Mouse (Mus musculus) forebrain, embryonic 15.5 days (tissue): ENCODE data around the gene Ehbp1l1. TPM values are rescaled to one million over a fixed set of nuclear protein-coding genes. Genes with fewer than 3 reads are reported as not detected.

Source experiments
- ATAC-seq: fragments of 200-750 bp; cut with Nextera tagmentation; replicated peaks from 2 replicates; pipeline ENCODE4 v1.8.0; 2017; ENCODE audit warnings: mild to moderate bottlenecking, moderate TSS enrichment, moderate library complexity
- H3K27ac ChIP-seq: fragments of 300-500 bp; sonication (generic); replicated peaks from 2 replicates; pipeline ENCODE4 v1.5.1; 2015; ENCODE audit warnings: mild to moderate bottlenecking, inconsistent platforms
- H3K27me3 ChIP-seq: fragments of 300-500 bp; sonication (generic); 2 replicates; pipeline ENCODE4 v1.6.1; 2015; ENCODE audit warnings: inconsistent platforms
- H3K36me3 ChIP-seq: fragments of 300-500 bp; sonication (generic); 2 replicates; pipeline ENCODE4 v1.6.1; 2015; ENCODE audit warnings: mild to moderate bottlenecking, inconsistent platforms
- H3K4me1 ChIP-seq: fragments of 300-500 bp; sonication (generic); 2 replicates; pipeline ENCODE4 v1.6.1; 2015; ENCODE audit warnings: inconsistent platforms
- H3K4me2 ChIP-seq: fragments of 300-500 bp; sonication (generic); replicated peaks from 2 replicates; pipeline ENCODE4 v1.6.1; 2015; ENCODE audit warnings: mild to moderate bottlenecking, inconsistent platforms
- H3K4me3 ChIP-seq: fragments of 300-500 bp; sonication (generic); 2 replicates; pipeline ENCODE4 v1.5.1; 2015; ENCODE audit warnings: mild to moderate bottlenecking, inconsistent platforms
- H3K9ac ChIP-seq: fragments of 300-500 bp; sonication (generic); replicated peaks from 2 replicates; pipeline ENCODE4 v1.6.1; 2015; ENCODE audit warnings: mild to moderate bottlenecking, inconsistent platforms
- H3K9me3 ChIP-seq: fragments of 300-500 bp; sonication (generic); 2 replicates; pipeline ENCODE4 v1.6.1; 2016; ENCODE audit warnings: inconsistent platforms
- WGBS: fragments of 180-500 bp; shearing (Covaris S2); methylation state at CpG from one replicate; pipeline ENCODE4 v1.1.7; 2015; ENCODE audit warnings: mixed read lengths; 5-methylcytosine and 5-hydroxymethylcytosine counted together
- polyA plus RNA-seq: library from polyadenylated mRNA; unstranded; fragments of >200 nt; fragmentation: Nextera tagmentation; extraction: Ambion mirVana; gene quantifications from 2 replicates; pipeline ENCODE4 v1.2.1, GENCODE M21; 2015

The Ehbp1l1 gene
- polyA plus RNA-seq, 1 experiment from 2014 or later: 13.3 TPM

DNA sequence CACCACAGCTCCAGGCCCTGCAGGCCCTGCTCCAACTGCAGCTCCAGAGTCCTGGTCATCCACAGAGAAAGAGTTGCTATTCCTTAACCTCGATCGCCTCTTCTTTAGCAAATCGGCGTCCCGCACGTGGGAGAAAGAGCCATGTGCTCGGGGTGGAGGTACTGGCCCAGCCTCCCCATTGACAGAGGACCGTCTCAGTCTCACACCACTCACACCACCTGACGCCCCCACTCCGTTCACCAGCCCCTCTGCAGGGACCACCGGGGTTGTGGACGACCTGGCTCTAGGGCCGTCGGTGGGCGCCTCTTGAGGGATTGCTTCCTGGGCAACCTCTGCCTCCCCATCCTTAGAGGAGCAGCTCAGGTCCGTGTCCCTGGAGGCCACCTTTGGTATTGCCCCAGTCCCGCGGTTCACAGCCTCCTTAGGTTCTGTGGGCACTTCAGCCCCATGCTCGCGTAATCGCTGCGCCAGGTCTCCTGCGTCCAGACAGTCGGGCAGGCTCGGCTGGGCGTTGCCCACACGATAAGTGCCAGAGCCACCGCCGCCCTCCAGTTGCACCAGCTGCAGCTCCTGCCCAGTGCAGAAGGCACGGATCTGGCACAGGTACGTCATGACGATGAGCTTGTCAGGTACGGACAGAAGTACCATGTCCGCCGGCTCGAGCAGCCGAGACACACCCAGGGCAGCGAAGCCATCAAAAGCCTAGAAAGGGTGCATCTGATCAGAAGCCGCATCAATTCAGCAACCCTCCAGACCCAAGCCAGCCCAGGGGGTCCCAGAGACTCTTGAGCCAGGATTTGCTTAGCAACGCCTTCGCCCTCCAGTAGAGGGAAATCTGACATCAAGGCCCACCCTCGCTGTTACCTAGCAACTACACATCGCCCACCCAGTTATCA, 10.1 kb downstream of the Ehbp1l1 start:
- H3K36me3 ChIP-seq: peaks cover 57% of the 10 kb centered on the region
- WGBS: 17% methylated on average over 43 of the region's 43 CpGs
- H3K4me2 ChIP-seq: peak overlapping the region; percentile 33
- ATAC-seq: peak; percentile 67
- H3K9ac ChIP-seq: peak overlapping the region; percentile 41
- no peaks in the 10 kb centered on the region for H3K27me3 ChIP-seq
- H3K27ac ChIP-seq: 0 out of 2 replicates have a peak overlapping the region, but pooled peaks have one; percentile 43
- H3K9me3 ChIP-seq: no peaks in the 10 kb centered on the region
- peaks cover 19% of the 10 kb centered on the region for H3K4me1 ChIP-seq
- H3K4me3 ChIP-seq: peak overlapping the region; percentile 27

GRCm38 (mm10) chr19:5713730-5714129, 12.4 kb downstream of the Ehbp1l1 start:
- H3K36me3 ChIP-seq: peaks cover 52% of the 10 kb centered on the region

GRCm38 (mm10) chr19:5713255-5713654, 12.9 kb downstream of the Ehbp1l1 start:
- H3K27me3 ChIP-seq: no peaks in the 10 kb centered on the region
- peaks cover 19% of the 10 kb centered on the region for H3K4me1 ChIP-seq
- H3K4me3 ChIP-seq: no peak overlapping the region
- H3K4me2 ChIP-seq: no peak overlapping the region
- no peaks in the 10 kb centered on the region for H3K9me3 ChIP-seq
- no peak for ATAC-seq
- H3K9ac ChIP-seq: peak overlapping the region; percentile 8; the same call in 1 of the 2 replicates
- H3K27ac ChIP-seq: no peak overlapping the region
- H3K36me3 ChIP-seq: peaks cover 53% of the 10 kb centered on the region
- 82% methylated on average over 5 of the region's 5 CpGs for WGBS

More at GRCm38 (mm10) chr19:5713730-5714129, 12.4 kb downstream of the Ehbp1l1 start:
- Histone ChIP-seq H3K4me2 (no peak overlapping the region; the same call in 1 of the 2 replicates), H3K9ac (no peak overlapping the region), H3K4me3 (no peak overlapping the region), H3K9me3 (no peaks in the 10 kb centered on the region), H3K4me1 (peaks cover 19% of the 10 kb centered on the region), H3K27ac (no peak overlapping the region), H3K27me3 (no peaks in the 10 kb centered on the region)
- ATAC-seq: no peak
- WGBS: 15% methylated on average over 2 of the region's 2 CpGs

GRCm38 (mm10) chr19:5711907-5712460, 14.1 kb downstream of the Ehbp1l1 start:
- Histone ChIP-seq H3K9ac (no peak overlapping the region), H3K27me3 (no peaks in the 10 kb centered on the region), H3K4me1 (peaks cover 18% of the 10 kb centered on the region), H3K4me2 (no peak overlapping the region), H3K9me3 (no peaks in the 10 kb centered on the region), H3K27ac (no peak overlapping the region), H3K4me3 (no peak overlapping the region), H3K36me3 (peaks cover 56% of the 10 kb centered on the region)
- no peak for ATAC-seq
- WGBS: 95% methylated on average over 14 of the region's 14 CpGs

DNA sequence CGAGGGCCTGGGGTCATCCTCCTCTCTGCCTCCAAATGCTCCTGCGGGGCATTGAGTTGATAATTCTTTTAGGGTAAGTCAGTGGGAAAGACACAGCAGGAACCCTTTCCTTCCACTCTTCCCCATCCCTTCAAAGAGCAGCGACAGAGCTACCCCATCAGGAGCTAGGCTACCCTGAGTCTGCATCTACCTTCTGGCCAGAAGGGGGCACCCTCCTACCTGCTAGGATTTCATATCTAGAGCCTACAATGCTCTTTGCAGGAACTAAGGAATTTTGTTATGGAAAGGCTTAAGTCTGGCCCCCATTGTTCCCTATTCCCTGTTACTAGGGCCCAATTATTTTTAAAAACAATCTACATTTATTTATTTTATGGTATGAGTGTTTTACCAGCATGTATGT, 14.9 kb downstream of the Ehbp1l1 start:
- no peaks in the 10 kb centered on the region for H3K9me3 ChIP-seq
- H3K4me3 ChIP-seq: no peak overlapping the region
- ATAC-seq: no peak
- no peak overlapping the region for H3K4me2 ChIP-seq
- H3K36me3 ChIP-seq: peaks cover 59% of the 10 kb centered on the region
- no peaks in the 10 kb centered on the region for H3K27me3 ChIP-seq
- H3K4me1 ChIP-seq: peaks cover 10% of the 10 kb centered on the region
- no peak overlapping the region for H3K9ac ChIP-seq
- WGBS: 5% methylated on average over 3 of the region's 3 CpGs
- no peak overlapping the region for H3K27ac ChIP-seq

- Histone ChIP-seq H3K4me3 (no peak overlapping the region), H3K9me3 (no peaks in the 10 kb centered on the region), H3K36me3 (peaks cover 59% of the 10 kb centered on the region), H3K9ac (no peak overlapping the region), H3K4me1 (peaks cover 7% of the 10 kb centered on the region; the same call in 1 of the 2 replicates), H3K27me3 (no peaks in the 10 kb centered on the region), H3K27ac (no peak overlapping the region), H3K4me2 (no peak overlapping the region)
- ATAC-seq: no peak
- 81% methylated on average over 8 of the region's 8 CpGs for WGBS
Measured at GRCm38 (mm10) chr19:5710581-5710980, 15.5 kb downstream of the Ehbp1l1 start.

DNA sequence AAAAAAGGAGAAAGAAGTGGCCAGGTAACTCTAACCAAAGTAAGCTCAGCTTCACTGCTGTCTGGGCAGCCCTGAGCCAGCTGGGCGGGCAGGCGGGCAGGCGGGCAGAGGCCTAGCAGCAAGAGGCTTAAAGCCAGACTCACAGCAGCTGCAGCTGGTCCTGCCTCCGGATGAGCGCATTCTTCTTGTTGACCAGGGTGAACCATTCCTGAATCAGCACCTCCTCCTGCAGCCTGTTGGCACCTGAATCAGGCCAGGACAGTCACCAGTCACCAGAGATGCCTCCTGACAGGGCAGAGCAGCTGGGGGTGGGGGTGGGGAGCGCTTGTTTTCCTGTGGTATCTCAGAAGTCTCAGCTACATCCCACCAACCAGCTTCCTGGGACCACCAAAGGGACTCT, 16.0 kb downstream of the Ehbp1l1 start:
- 94% methylated on average over 6 of the region's 6 CpGs for WGBS
- ATAC-seq: no peak
- Histone ChIP-seq H3K9me3 (no peaks in the 10 kb centered on the region), H3K27ac (no peak overlapping the region), H3K4me1 (peaks cover 7% of the 10 kb centered on the region; the same call in 1 of the 2 replicates), H3K4me3 (no peak overlapping the region), H3K4me2 (no peak overlapping the region), H3K36me3 (peaks cover 59% of the 10 kb centered on the region), H3K9ac (no peak overlapping the region), H3K27me3 (no peaks in the 10 kb centered on the region)

DNA sequence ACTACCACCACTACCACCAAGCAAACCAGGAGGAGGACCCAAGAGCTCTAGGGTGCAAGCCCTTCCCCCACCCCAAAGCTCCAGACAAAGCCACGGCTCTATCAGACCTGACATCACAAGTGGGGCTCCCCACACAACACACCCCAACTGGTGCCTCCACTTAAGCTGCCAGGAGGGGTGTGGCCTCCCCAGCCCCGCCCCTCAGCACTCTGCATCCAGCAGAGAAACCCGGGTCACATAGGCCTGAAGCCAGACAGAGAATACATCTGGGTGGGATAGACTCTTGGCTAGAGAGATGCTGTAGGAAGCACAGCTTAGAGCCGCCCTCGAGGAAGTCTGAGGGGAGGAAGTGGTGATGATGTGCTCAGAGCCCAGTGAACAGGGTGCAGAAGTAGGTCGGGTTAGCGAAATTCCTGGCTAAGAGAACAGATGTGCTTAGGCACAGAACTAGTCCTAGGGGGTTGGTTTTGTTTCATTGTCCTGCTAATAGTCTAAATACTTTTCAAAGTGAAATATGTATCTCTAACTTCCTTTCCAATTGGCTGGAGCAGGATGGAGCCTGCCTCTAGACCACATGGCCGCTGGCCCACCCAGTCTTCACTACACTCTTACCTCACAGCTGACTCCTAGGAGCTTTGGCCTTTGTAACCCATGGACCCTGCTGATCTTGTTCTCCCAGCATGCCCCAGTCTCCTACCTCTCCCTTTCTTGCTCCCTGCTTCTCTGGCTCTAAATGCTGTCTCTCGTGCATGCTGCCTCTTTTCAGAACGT, 21.1 kb downstream of the Ehbp1l1 start:
- Histone ChIP-seq H3K9me3 (no peaks in the 10 kb centered on the region), H3K27ac (no peak overlapping the region; the same call in 1 of the 2 replicates), H3K4me1 (no peaks in the 10 kb centered on the region), H3K36me3 (peaks cover 62% of the 10 kb centered on the region), H3K9ac (no peak overlapping the region), H3K4me3 (no peak overlapping the region), H3K27me3 (no peaks in the 10 kb centered on the region), H3K4me2 (no peak overlapping the region)
- ATAC-seq: no peak
- 48% methylated on average over 10 of the region's 10 CpGs for WGBS

- WGBS: 81% methylated on average over 17 of the region's 17 CpGs
- no peak for ATAC-seq
- no peak within 1 kb of the TSS for H3K4me3 ChIP-seq
- peaks cover 65% of the 10 kb centered on the region for H3K36me3 ChIP-seq
- no peaks in the 10 kb centered on the region for H3K27me3 ChIP-seq
- no peak within 1 kb of the TSS; the same call in 1 of the 2 replicates for H3K27ac ChIP-seq
- no peak within 1 kb of the TSS for H3K4me2 ChIP-seq
- H3K4me1 ChIP-seq: no peaks in the 10 kb centered on the region
- H3K9ac ChIP-seq: no peak within 1 kb of the TSS
- H3K9me3 ChIP-seq: no peaks in the 10 kb centered on the region
Measured at GRCm38 (mm10) chr19:5704163-5704800, 21.8 kb downstream of the Ehbp1l1 start, which contains the start of gene Kcnk7. Kcnk7 (plus strand) TSS chr19:5704367.

- Histone ChIP-seq H3K4me3 (peak overlapping the region; percentile 38), H3K9ac (no peak overlapping the region; the same call in 1 of the 2 replicates), H3K4me2 (peak overlapping the region; percentile 50), H3K27me3 (no peaks in the 10 kb centered on the region), H3K4me1 (peaks cover 26% of the 10 kb centered on the region), H3K36me3 (peaks cover 40% of the 10 kb centered on the region), H3K27ac (0 out of 2 replicates have a peak overlapping the region, but pooled peaks have one; percentile 6), H3K9me3 (no peaks in the 10 kb centered on the region)
- peak; percentile 62 for ATAC-seq
- 5% methylated on average over 41 of the region's 41 CpGs for WGBS
Measured at GRCm38 (mm10) chr19:5695849-5696462, 30.2 kb downstream of the Ehbp1l1 start.

- H3K36me3 ChIP-seq: peaks cover 21% of the 10 kb centered on the region
- H3K4me3 ChIP-seq: no peak overlapping the region
- WGBS: 87% methylated on average over 6 of the region's 6 CpGs
- no peak for ATAC-seq
- H3K9ac ChIP-seq: no peak overlapping the region
- H3K4me2 ChIP-seq: no peak overlapping the region
- H3K27me3 ChIP-seq: no peaks in the 10 kb centered on the region
- no peak overlapping the region for H3K27ac ChIP-seq
- no peaks in the 10 kb centered on the region for H3K9me3 ChIP-seq
- H3K4me1 ChIP-seq: peaks cover 44% of the 10 kb centered on the region
Measured at GRCm38 (mm10) chr19:5693801-5694200, 32.3 kb downstream of the Ehbp1l1 start.
